Mouse (Mus musculus): ENCODE measurements at regions not wholly inside any gene's neighbourhood (a gene's known extent, or its start where the extent isn't known, plus 50 kb on each side); places are given as distances from the start of the nearest gene placed in this dataset.

DNA sequence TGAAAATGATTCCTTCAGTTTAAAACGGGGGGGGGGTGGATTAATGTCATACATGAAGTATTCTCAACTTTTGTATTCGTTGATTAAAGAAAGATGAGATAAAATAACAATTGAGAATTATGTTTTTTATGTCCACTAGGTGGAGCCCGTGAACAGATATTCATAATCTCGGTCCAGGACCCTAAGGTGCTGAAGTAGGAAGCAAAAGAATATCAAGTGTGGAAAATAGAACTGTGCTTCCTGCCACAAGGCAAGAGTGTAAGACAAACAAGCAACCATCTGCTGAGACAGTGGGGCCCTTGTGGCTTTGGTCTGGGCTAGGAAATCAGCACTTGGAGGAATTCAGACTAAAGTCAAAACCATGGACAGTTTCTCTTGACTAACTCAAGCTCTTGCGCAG lies 50.9 kb upstream of the Kap start:
- no peak overlapping the region for H3K9ac ChIP-seq
- no peaks in the 10 kb centered on the region for H3K9me3 ChIP-seq (ENCODE audit: control insufficient read depth, low read length)
- H3K4me1 ChIP-seq (replicated peaks; ENCODE audit: control insufficient read depth, insufficient read depth, low read length): no peaks in the 10 kb centered on the region
- no peak overlapping the region for H3K4me2 ChIP-seq (replicated peaks)
- DNase-seq (ENCODE audit: low spot score): peak; percentile 64
- 33% methylated on average over 5 of the region's 5 CpGs for WGBS
- no peak overlapping the region for H3K27ac ChIP-seq
- no peak for ATAC-seq (ENCODE audit: low FRiP score)
- H3K27me3 ChIP-seq (ENCODE audit: control insufficient read depth, insufficient read depth, low read length): no peaks in the 10 kb centered on the region
- no peak overlapping the region for H3K4me3 ChIP-seq (replicated peaks; ENCODE audit: low read length)
- H3K36me3 ChIP-seq (replicated peaks; ENCODE audit: control insufficient read depth, insufficient read depth): no peaks in the 10 kb centered on the region

DNA sequence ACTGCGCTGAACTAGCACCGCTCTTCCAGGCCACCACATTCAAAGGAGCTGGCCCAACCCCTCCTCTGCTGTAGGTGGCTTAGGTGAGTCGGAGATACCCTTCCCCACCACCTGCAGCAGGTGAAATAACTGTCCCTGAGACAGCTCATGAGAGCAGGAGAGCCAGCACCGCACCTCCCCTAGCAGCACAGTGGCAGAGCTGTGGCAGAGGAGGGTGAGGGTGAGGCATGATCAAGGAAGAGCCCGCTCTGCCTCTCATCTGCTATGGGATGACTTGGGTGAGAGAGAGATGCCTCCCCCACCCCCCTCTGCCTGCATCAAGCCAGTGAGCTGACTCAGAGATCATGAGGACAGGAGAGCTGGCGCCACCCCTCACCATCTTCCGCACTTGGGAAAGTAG lies 81.1 kb upstream of the Kap start:
- H3K36me3 ChIP-seq (replicated peaks; ENCODE audit: control insufficient read depth, insufficient read depth): no peaks in the 10 kb centered on the region
- H3K9me3 ChIP-seq (ENCODE audit: control insufficient read depth, low read length): no peaks in the 10 kb centered on the region
- WGBS: 88% methylated on average over 7 of the region's 7 CpGs
- H3K4me1 ChIP-seq (replicated peaks; ENCODE audit: control insufficient read depth, insufficient read depth, low read length): no peaks in the 10 kb centered on the region
- H3K9ac ChIP-seq: no peak overlapping the region
- H3K27me3 ChIP-seq (ENCODE audit: control insufficient read depth, insufficient read depth, low read length): no peaks in the 10 kb centered on the region
- no peak for DNase-seq (ENCODE audit: low spot score)
- no peak for ATAC-seq (ENCODE audit: low FRiP score)
- no peak overlapping the region for H3K4me3 ChIP-seq (replicated peaks; ENCODE audit: low read length)
- no peak overlapping the region for H3K27ac ChIP-seq
- no peak overlapping the region for H3K4me2 ChIP-seq (replicated peaks)

DNA sequence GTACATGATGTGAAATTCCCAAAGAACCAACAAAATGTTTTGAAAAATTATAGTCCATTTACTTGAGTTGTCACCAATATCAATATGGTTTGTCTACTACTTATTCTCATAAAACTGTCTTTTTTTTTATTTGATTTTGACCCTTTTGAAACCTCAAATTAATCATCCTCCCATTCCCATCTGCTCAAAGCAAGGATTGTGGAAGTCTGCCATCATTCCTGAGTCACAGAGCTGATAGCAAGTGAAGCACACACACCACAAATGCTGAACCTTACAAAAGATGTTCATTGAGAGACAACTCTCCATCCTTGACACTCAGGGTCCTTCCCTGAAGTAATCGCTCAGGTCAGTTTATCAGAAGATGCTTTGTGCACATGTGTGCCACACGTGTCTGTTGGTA lies 82.1 kb upstream of the Kap start:
- Histone ChIP-seq H3K27ac (no peak overlapping the region), H3K4me2 (replicated peaks) (no peak overlapping the region), H3K4me1 (replicated peaks; ENCODE audit: control insufficient read depth, insufficient read depth, low read length) (no peaks in the 10 kb centered on the region), H3K9ac (no peak overlapping the region), H3K4me3 (replicated peaks; ENCODE audit: low read length) (no peak overlapping the region), H3K27me3 (ENCODE audit: control insufficient read depth, insufficient read depth, low read length) (no peaks in the 10 kb centered on the region), H3K9me3 (ENCODE audit: control insufficient read depth, low read length) (no peaks in the 10 kb centered on the region), H3K36me3 (replicated peaks; ENCODE audit: control insufficient read depth, insufficient read depth) (no peaks in the 10 kb centered on the region)
- no peak for ATAC-seq (ENCODE audit: low FRiP score)
- no peak for DNase-seq (ENCODE audit: low spot score)
- 91% methylated on average over 2 of the region's 2 CpGs for WGBS

DNA sequence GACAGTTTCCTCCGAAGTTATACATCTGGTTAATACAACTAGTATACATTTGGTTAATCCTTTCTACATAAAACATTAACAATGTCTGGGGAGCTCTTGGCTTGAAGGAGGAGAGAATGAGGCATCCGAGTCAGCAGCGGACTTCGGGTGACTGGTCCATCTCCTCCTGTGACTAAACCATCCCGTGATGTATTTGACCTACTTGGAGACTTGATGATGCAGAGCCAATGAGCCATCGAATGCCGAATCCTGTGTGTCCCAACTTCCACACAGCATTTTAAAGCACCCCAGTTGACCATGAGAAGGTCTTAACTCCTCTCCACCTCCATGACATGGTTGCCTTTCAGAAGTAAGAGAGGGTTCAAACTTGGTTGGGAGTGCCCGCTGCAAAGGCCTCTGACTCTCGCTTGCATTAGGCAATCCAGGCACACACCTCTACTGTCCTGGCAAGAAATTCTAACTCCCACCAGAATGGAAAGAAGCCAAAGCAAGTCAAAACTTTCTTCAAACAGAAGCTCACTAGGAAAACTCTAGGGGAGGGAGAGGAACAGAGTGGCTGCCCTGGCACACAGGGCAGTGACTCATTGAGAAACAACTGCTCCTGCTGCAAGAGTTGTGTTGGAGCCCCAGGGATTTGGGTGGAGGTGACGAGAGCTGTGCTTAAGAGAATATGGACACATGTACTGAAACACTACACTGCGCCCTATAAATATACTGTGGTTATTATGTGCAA lies 75.4 kb upstream of the Etv6 start:
- Histone ChIP-seq H3K27me3 (ENCODE audit: control insufficient read depth, insufficient read depth, low read length) (no peaks in the 10 kb centered on the region), H3K4me2 (replicated peaks) (no peak overlapping the region), H3K9me3 (ENCODE audit: control insufficient read depth, low read length) (no peaks in the 10 kb centered on the region), H3K4me3 (replicated peaks; ENCODE audit: low read length) (no peak overlapping the region), H3K27ac (no peak overlapping the region), H3K9ac (no peak overlapping the region), H3K36me3 (replicated peaks; ENCODE audit: control insufficient read depth, insufficient read depth) (no peaks in the 10 kb centered on the region), H3K4me1 (replicated peaks; ENCODE audit: control insufficient read depth, insufficient read depth, low read length) (no peaks in the 10 kb centered on the region)
- WGBS: 87% methylated on average over 11 of the region's 11 CpGs
- DNase-seq (ENCODE audit: low spot score) (no peak), ATAC-seq (ENCODE audit: low FRiP score) (no peak)

DNA sequence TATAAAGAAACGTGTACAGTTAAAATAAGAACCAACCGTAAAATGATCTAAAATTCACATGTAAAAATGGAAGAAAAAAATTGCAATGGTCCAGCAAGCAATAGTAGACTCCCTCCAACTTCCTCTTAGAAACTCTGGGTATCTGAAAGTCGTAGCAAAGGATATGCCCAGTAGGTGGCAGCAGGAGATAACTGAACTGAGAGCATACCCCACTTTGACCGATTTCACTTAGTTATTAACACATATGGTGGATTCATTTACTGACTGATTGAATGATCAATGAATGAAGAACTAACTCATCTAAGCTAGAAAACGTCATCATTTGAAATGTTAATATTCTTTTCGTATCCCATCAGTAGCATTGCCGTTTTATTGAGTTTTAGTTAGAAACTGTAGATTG lies 74.8 kb upstream of the Etv6 start:
- H3K4me2 ChIP-seq (replicated peaks): no peak overlapping the region
- 0 out of 2 replicates have a peak, but pooled peaks have one; percentile 62 for ATAC-seq (ENCODE audit: low FRiP score)
- WGBS: 28% methylated on average over 7 of the region's 7 CpGs

DNA sequence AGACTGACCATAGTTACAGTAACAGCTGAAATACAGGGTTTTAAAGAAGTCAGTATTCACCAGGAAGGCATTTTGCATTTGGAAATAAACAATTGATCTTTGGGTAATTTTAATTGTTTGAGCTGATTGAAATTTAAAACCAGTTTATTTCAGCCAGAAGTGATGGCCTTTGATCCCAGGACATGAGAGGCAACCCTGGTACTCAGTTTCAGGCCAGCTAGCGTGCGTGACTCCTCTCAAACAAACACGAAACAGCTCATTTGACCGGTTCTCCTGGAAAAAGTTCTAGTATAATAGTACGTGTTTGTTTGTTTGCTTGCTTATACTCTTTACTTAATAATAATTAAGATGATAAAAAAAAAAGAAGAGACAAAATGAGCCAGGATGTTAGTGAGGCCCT lies 72.9 kb upstream of the Etv6 start:
- no peaks in the 10 kb centered on the region for H3K4me1 ChIP-seq (replicated peaks; ENCODE audit: control insufficient read depth, insufficient read depth, low read length)
- no peak overlapping the region for H3K4me2 ChIP-seq (replicated peaks)
- H3K9me3 ChIP-seq (ENCODE audit: control insufficient read depth, low read length): no peaks in the 10 kb centered on the region
- DNase-seq (ENCODE audit: low spot score): no peak
- H3K36me3 ChIP-seq (replicated peaks; ENCODE audit: control insufficient read depth, insufficient read depth): no peaks in the 10 kb centered on the region
- no peak for ATAC-seq (ENCODE audit: low FRiP score)
- H3K9ac ChIP-seq: no peak overlapping the region
- H3K27ac ChIP-seq: no peak overlapping the region
- H3K4me3 ChIP-seq (replicated peaks; ENCODE audit: low read length): no peak overlapping the region
- WGBS: 90% methylated on average over 5 of the region's 5 CpGs
- H3K27me3 ChIP-seq (ENCODE audit: control insufficient read depth, insufficient read depth, low read length): no peaks in the 10 kb centered on the region

More for the DNA sequence above, 74.8 kb upstream of the Etv6 start:
- no peaks in the 10 kb centered on the region for H3K27me3 ChIP-seq (ENCODE audit: control insufficient read depth, insufficient read depth, low read length)
- no peak overlapping the region for H3K4me3 ChIP-seq (replicated peaks; ENCODE audit: low read length)
- peak; percentile 88 for DNase-seq (ENCODE audit: low spot score)
- H3K9ac ChIP-seq: no peak overlapping the region
- no peaks in the 10 kb centered on the region for H3K4me1 ChIP-seq (replicated peaks; ENCODE audit: control insufficient read depth, insufficient read depth, low read length)
- no peak overlapping the region for H3K27ac ChIP-seq
- no peaks in the 10 kb centered on the region for H3K9me3 ChIP-seq (ENCODE audit: control insufficient read depth, low read length)
- no peaks in the 10 kb centered on the region for H3K36me3 ChIP-seq (replicated peaks; ENCODE audit: control insufficient read depth, insufficient read depth)

DNA sequence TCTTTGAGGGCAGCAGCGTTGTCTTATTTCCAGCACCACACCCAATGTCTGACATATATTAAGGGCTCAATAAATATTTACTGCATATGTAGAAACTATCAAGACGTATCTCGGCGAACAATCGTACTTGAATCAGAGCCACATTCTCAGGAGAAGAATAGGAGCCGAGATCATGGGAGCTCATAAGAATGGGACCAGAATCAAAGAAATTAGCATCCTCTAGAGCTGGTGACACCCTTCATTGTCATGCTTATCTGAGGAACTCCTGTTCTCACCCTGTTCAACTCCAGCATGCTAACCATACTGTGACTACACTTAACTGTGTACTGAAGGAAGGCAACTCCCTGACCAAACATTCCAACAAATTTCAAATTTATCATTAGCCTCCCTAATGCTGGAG lies 72.2 kb upstream of the Etv6 start:
- 72% methylated on average over 6 of the region's 6 CpGs for WGBS
- ATAC-seq (ENCODE audit: low FRiP score): no peak
- H3K4me2 ChIP-seq (replicated peaks): no peak overlapping the region
- no peak overlapping the region for H3K9ac ChIP-seq
- DNase-seq (ENCODE audit: low spot score): no peak
- H3K27ac ChIP-seq: no peak overlapping the region
- H3K36me3 ChIP-seq (replicated peaks; ENCODE audit: control insufficient read depth, insufficient read depth): no peaks in the 10 kb centered on the region
- H3K27me3 ChIP-seq (ENCODE audit: control insufficient read depth, insufficient read depth, low read length): no peaks in the 10 kb centered on the region
- H3K9me3 ChIP-seq (ENCODE audit: control insufficient read depth, low read length): no peaks in the 10 kb centered on the region
- no peak overlapping the region for H3K4me3 ChIP-seq (replicated peaks; ENCODE audit: low read length)
- H3K4me1 ChIP-seq (replicated peaks; ENCODE audit: control insufficient read depth, insufficient read depth, low read length): no peaks in the 10 kb centered on the region

DNA sequence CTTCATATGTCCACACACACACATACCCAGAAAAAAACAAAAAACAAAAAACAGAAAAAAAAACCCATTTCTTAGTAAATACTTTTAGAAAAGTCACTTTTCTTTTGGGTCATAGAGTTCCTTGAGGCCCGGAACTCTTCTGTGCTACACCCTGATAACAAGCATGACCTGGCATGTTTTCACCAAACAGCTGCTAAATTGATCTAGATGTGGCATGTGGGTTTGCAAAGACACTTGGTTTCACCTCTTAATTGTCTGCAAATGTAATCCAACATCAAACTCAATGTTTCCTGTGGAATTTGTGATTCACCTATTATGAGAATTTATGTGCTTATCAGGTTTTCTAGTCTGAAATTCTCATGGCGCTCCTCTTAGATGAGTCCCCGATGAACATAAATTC lies 68.2 kb upstream of the Etv6 start:
- no peaks in the 10 kb centered on the region for H3K36me3 ChIP-seq (replicated peaks; ENCODE audit: control insufficient read depth, insufficient read depth)
- H3K9ac ChIP-seq: no peak overlapping the region
- no peaks in the 10 kb centered on the region for H3K9me3 ChIP-seq (ENCODE audit: control insufficient read depth, low read length)
- no peak overlapping the region for H3K4me2 ChIP-seq (replicated peaks)
- H3K27ac ChIP-seq: no peak overlapping the region
- no peak for DNase-seq (ENCODE audit: low spot score)
- no peaks in the 10 kb centered on the region for H3K4me1 ChIP-seq (replicated peaks; ENCODE audit: control insufficient read depth, insufficient read depth, low read length)
- H3K27me3 ChIP-seq (ENCODE audit: control insufficient read depth, insufficient read depth, low read length): no peaks in the 10 kb centered on the region
- ATAC-seq (ENCODE audit: low FRiP score): no peak
- H3K4me3 ChIP-seq (replicated peaks; ENCODE audit: low read length): no peak overlapping the region
- 86% methylated on average over 3 of the region's 3 CpGs for WGBS

DNA sequence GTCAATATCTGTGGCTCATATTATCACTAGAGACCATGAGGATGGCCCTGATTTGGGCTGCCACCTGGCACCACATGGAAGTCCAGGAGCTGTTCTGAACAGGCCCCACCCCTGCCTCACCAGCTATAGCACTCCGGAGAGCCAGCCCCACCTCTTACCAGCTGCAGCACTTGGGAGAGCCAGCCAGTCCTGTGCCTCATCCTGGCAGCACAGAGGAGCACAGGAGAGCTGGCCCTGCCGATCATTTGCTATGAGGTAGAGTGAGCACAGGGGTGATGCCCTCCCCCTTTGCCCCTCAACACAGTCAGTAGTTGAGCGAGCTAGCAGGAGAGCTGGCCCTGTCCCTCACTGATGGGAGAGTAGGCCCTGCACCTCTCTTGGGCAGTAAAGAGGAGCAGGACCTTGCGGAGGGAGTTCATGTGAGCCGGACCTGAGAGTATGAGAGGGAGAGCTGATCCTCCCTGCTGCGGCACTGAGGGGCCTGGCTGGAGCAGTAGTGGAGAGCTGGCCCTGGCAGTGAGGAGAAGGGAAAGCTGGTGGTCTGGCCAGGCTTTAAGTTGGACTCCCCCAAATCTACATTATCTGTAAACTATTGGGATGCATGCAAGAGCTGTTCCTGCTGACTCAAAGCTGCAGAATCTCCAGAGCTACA lies 63.3 kb upstream of the Etv6 start:
- no peak overlapping the region for H3K9ac ChIP-seq

More for the DNA sequence above, 63.3 kb upstream of the Etv6 start:
- Histone ChIP-seq H3K27me3 (ENCODE audit: control insufficient read depth, insufficient read depth, low read length) (no peaks in the 10 kb centered on the region), H3K27ac (no peak overlapping the region), H3K4me2 (replicated peaks) (no peak overlapping the region), H3K4me3 (replicated peaks; ENCODE audit: low read length) (no peak overlapping the region), H3K36me3 (replicated peaks; ENCODE audit: control insufficient read depth, insufficient read depth) (no peaks in the 10 kb centered on the region), H3K9me3 (ENCODE audit: control insufficient read depth, low read length) (no peaks in the 10 kb centered on the region), H3K4me1 (replicated peaks; ENCODE audit: control insufficient read depth, insufficient read depth, low read length) (no peaks in the 10 kb centered on the region)
- ATAC-seq (ENCODE audit: low FRiP score): no peak
- 74% methylated on average over 6 of the region's 6 CpGs for WGBS
- DNase-seq (ENCODE audit: low spot score): no peak

Data from hindbrain, embryonic 14.5 days (tissue).